Mouse (Mus musculus): ENCODE measurements at regions not wholly inside any gene's neighbourhood (a gene's known extent, or its start where the extent isn't known, plus 50 kb on each side); places are given as distances from the start of the nearest gene placed in this dataset.

DNA sequence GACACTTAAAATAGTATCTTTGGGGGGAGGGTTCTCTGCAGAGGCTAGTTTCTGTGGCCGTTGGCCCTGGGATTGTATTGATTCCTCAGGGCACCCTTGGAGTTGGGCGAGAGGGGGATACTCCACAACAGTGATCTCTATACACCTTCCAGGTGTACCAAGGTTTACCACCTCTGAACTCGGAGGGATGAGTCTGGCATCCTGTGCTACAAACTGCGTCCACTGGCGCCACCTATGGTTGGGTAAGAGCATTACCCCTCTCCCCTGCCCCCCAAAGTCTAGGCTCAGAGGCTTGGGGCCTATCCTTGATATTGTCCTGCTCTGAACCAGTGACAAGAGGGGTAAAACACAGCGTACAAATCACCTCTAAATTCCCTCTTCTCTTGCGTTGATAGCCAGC is 62.2 kb downstream of the Gm17728 start:
- in situ Hi-C loops (cut with MboI, MseI): no loop called here

DNA sequence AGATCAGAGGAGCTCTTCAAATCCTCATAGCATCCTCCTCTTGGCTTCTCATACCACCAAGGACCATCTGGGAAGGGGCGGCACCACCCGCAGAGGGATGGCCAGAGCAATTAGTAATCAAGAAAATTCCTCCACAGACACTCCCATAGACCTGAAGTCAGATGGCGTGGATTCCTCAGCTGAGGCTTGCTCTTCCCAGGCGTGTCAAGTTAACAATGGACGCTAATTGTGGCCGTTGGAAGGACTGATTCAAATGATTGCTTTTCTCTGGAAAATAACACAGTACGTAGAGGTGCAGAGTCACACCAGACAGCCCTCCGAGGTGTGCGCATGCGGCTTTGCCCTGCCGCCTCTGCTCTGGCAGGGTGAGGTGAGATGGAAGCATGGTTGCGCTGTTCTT is 62.7 kb downstream of the Gm17728 start:
- in situ Hi-C loops (cut with MboI, MseI): no loop called here

DNA sequence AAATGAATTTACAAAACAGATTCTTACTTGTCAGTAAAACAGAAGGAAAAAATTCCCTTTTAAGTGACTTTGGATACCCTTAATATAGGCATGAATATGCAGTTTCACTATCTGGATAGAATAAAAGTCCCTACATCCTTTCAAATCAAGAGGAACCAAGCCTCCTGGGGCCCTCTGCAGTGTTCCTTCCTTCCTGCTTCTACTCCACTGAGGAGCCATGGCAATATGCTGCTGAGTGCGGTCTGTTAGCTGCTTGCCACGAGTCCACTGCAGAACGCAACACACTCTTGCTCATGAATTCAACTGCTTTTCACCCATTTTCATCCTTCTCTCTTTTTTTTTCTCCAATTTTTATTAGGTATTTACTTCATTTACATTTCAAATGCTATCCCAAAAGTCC is 107.5 kb downstream of the Gm17728 start:
- in situ Hi-C loops (cut with MboI, MseI): no loop called here

DNA sequence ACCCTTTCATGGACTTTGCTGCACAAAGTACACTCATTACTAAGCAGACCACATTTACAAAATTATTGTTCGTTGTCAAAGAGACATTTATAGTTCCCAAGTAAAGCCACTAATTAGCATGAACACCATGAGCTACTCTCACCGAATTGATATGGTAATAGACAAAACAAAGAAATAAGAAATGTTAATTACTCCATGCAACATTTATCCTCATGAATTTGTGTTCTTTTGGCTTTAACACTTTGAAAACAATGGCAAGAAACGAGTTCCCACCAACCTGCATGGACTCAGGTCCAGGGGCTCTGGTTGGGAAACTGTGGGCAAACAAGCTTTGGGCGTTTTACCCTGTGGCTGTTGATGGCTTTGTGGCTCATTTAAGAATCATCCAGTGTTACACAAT is 114.2 kb downstream of the Gm17728 start:
- in situ Hi-C loops (cut with MboI, MseI): no loop called here

DNA sequence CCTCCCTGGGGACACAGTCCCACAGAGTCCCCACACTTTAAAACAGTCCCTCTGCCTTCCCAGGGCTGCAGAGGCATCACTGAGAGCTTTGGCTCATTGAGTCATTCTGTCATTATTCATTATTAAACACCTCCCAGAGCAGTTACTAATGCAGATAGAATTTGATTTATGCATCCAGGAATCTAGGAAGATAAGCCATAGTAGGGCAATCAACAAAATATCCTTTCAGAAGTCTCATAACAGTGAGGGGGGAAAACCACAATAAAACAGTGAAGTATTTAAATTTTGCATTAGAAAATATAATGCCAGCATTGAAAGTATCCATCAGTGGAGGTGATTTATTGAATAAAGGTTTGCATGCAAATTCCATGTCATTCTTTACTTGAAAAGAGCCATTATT is 116.5 kb downstream of the Gm17728 start:
- in situ Hi-C loops (cut with MboI, MseI): no loop called here

DNA sequence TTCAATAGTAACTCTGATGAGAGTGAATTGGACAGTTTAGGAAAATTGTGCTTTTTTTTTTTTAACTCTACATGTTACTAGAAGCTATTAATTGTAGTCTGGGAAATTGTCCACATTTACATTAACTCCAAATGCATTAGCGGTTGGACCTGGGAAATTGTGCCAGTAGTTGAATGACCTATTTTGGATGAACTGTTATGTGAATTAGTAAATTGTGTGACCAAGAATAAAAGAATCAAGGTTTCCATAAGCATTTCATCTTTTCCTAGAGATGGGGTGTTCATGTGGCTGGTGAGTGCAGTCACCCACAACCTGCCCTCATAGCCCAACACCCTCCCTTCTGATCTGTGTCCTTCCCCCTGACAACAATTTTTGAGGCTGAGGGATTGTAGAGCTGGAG is 118.3 kb downstream of the Gm17728 start:
- in situ Hi-C loops (cut with MboI, MseI): loop anchor here (10.0 kb wide), 1 partner anchor 155 kb away; no protein-coding TSS in a partner anchor

DNA sequence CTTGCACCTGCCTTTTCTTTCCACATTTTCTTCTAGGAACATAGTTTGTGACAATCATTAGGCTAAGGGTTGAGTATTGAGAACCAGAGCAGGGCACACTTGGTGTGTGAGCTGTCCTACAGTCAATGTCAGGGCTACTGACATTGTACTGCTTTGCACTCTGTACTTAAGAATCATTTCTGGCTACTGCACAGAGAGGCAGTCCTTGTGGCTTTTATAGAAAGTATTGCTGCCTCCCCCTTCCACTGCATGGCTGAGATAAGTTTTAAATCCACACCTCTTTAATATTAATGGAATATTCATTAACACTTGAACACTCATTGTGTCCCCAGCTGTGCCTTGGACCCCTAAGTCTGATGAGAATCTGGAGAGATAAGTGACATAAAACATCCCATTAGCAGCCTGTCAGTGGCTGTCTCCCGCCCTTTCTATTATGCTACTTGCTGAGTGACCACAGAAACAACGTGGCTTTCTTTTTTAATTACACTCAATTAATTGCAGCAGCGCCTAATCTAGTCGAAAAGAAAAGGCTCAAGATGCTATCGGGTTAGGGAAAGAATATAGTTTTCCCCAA is 121.5 kb downstream of the Gm17728 start:
- in situ Hi-C loops (cut with MboI, MseI): loop anchor here (10.0 kb wide), 1 partner anchor 159 kb away; no protein-coding TSS in a partner anchor

DNA sequence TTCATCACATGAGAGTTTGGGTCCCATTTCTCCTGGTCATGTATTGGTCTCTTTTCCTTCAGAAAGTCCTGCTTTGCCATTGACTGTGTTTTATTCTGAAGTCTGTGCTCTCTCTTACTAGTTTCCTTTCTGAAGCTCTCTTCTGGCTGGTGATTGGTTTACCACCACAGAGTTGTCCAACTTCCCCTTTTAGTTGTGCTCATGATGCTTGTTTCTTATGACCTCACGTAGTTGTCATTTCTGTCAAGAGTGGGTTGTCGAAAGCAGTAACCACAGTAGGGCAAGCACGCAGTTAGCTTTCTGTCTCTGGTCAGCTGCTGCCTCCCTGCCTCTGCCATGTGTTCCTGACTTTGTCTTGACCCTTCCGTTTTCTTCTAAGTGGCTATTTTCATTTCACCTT is 112.0 kb downstream of the Pabpc6 start:
- in situ Hi-C loops (cut with MboI, MseI): no loop called here

DNA sequence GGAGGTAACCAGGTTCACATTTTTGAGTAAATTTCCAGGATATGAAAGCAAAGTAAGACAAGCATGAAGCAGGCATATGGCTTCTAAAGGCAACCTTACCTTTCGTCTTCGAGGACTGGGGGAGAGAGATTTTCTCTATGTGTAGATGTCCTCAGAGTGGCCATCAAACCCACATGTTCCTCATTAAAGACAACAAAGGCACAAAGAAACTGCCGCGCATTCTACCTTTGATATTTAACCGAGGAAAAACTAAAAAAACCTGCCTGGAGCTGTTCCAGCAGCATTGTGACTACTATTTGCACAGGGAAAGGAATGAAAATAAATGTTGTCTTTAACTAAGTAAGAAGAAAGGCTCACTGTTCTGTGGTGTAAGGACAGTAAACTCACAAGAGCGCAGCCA is 102.7 kb downstream of the Pabpc6 start:
- in situ Hi-C loops (cut with MboI, MseI): no loop called here

DNA sequence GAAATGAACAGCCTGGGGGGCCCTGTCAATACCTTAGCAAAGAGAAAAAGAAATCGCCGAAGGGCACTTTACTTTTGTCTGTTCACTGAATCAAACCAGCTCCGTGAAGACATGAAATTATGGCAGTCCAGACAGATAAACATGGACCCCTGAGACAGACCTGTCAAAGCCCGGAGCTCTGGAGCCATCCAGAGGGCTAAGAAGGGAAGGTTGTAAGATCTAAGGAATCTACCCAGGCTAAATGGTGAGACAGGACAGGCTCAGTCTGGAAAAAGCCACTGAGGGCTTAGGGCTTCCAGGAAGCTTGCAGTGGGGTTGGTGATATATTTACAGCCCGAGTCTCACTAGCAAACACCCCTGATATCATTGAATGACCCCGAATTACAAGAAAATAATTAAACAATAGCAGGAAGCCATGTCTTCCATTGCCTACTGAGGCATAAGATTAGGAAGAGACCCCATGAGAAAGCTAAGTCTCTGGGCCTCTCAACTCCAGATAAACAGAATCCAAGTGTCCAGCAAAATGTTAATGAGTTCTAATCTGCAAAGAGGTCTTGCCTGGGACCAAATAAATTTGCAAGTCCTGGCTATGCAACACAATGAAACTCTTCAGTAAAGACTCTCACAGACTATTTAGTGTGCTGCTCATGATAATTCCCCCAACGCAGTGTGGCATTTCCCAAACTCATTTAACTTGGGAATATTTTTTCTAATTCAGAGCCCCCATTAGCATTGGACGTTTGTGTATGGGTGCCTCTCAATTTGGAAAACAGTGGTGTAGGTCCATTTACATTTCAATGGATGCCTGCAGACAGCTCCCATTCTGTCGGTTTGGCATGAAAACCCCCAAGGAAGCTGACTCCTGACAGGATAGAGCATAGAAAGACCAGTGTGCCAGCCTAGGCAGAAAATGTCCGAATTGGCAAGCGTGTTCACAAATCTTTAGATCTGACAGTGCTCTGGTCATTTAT is 89.8 kb downstream of the Pabpc6 start:
- in situ Hi-C loops (cut with MboI, MseI): no loop called here

DNA sequence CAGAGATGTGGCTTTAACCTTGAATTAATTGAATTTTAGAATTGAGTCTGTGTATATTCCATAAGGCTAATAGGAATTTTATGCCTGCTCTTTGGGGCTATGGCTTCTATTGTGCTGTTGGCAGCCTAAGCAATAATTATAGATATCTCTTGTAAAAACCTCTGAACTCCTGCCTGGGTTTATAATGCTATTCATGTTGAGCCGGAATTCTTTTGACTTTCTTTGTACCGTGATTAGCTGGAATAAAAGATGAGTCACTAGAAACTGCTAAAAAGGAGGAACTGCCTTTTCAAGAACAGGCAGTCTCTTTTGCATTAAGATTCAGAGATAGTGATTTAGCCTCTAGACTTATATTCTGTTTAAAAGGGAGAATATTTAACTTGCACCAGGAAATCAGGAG is 71.4 kb downstream of the Pabpc6 start:
- in situ Hi-C loops (cut with MboI, MseI): no loop called here

DNA sequence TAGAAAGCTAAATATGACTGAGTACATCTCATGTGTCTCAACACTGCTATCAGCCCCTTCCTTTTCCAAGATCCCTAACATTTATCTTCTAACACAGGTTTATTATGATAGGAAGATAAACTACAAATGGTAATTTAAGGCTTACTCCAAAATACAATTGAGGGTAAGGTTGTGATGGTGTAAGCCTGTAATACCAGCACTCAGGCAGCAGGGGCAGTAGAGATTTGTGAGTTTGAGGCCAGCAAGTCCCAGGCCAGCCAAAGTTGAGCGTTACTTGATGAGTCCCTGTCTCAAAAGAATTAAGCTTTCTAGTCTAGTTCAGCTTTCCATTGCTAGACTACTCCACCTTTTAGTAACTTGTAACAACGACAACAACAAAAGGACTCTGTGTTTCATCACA is 69.1 kb downstream of the Pabpc6 start:
- in situ Hi-C loops (cut with MboI, MseI): no loop called here

All from regulatory T cell (primary cell).